Mouse (Mus musculus): ENCODE measurements around the gene Prrc2b.

Prrc2b gene

GRCm38 (mm10) chr2:32275823-32276222 is 124.9 kb downstream of the Prrc2b start:
- DNase-seq (ENCODE audit: low spot score in 2 of 2) = no peak

- DNase-seq (ENCODE audit: low spot score in 2 of 2) = no peak
These were observed 131.4 kb downstream of the Prrc2b start for GRCm38 (mm10) chr2:32282289-32282688.

DNA sequence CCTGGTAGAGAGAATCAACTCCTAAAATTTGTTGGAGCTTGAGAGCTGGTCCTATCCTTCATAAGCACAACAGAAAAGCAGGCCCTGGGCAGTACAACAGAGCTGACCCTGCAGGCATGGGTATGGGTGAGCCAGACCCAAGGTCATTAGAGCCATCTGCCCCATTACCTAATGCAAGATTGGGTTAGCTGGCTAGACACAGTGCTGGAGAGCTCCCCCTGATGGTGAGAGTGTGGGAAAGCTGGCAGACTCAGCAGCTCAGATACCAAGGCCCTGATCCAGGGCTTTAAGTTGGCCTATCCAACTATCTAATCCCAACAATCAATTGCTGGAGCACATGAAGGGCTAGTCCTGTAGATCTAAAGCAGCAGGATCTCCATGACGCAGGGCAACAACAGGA is 131.8 kb downstream of the Prrc2b start:
- peak in 1 of 2 experiments; percentile 43 for DNase-seq (ENCODE audit: low spot score in 2 of 2)

DNA sequence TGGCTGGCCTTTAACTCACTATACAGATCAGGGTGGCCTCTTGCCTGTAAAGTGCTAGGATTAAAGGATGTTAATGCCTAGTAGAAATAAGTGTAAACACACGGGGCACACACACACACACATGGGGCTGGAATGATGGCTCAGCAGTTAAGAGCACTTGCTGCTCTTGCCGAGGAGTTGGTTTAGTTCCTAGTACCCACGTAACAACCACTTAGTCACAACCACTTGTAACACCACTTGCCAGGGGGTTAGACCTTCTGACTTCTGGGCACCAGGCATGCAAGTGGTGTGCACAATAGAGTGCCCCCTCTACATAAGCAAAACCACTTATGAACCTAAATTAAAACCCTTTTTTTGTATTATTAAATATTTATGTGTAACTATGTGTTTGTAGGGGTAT is 133.1 kb downstream of the Prrc2b start:
- DNase-seq (ENCODE audit: low spot score in 2 of 2) = no peak
